Mouse (Mus musculus): ENCODE data around the gene Gtdc1. TPM values are rescaled to one million over a fixed set of nuclear protein-coding genes. Genes with fewer than 3 reads are reported as not detected.
"Not testable (repeated sequence)": the region's sequence is repeated elsewhere in the genome, so short reads cannot be mapped to it uniquely, and the experiment has no call there.

Gtdc1 gene
- polyA plus RNA-seq, 1 experiment = 7.2 TPM

DNA sequence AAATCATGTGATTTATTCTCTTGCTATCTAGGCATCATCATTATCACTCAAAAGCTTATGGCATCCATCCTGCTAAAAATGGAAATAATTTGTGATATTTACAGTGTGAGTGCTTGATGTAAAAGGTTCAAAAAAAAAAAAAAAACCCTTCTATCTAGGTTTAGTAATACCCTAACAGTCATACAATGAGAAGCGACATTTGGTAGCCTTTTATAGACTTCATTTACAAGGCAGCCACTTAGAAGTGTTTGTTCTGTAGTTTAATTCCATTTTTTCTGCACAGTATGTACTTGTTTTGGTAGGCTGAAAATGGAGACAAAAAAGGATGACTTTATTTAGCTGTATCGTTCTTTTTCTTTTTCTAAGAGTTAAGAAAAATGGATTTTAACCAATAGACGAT lies 305.0 kb downstream of the Gtdc1 start:
- no peaks in the 10 kb centered on the region for H3K36me3 ChIP-seq (ENCODE audit: control insufficient read depth, insufficient read depth, low read length)
- no peak overlapping the region for H3K27ac ChIP-seq (ENCODE audit: insufficient read depth, low read depth, low read length)
- TF ChIP-seq POLR2A (IDR thresholded peaks at IDR 0.05; ENCODE audit: low read depth, low read length) = no peak
- TF ChIP-seq CTCF (conservative IDR thresholded peaks at IDR 0.05; ENCODE audit: insufficient read depth, insufficient read length, low read depth, low read length) = no peak
- 94% methylated on average over 3 of the region's 3 CpGs for WGBS
- no peak for DNase-seq
- H3K4me1 ChIP-seq (ENCODE audit: control insufficient read depth, insufficient read depth, low read length) = no peaks in the 10 kb centered on the region
- no peak overlapping the region for H3K4me3 ChIP-seq (ENCODE audit: insufficient read depth, low read depth, low read length)
- H3K27me3 ChIP-seq (replicated peaks; ENCODE audit: control insufficient read depth, insufficient read depth, low read length) = no peaks in the 10 kb centered on the region

GRCm38 (mm10) chr2:44599653-44600052 lies 327.8 kb downstream of the Gtdc1 start:
- H3K4me3 ChIP-seq (ENCODE audit: insufficient read depth, low read depth, low read length); H3K4me1 ChIP-seq (ENCODE audit: control insufficient read depth, insufficient read depth, low read length); DNase-seq; H3K27ac ChIP-seq (ENCODE audit: insufficient read depth, low read depth, low read length); H3K27me3 ChIP-seq (replicated peaks; ENCODE audit: control insufficient read depth, insufficient read depth, low read length); H3K36me3 ChIP-seq (ENCODE audit: control insufficient read depth, insufficient read depth, low read length): not testable (repeated sequence)
- 95% methylated on average over 3 of the region's 3 CpGs for WGBS

GRCm38 (mm10) chr2:44594276-44594675 lies 333.2 kb downstream of the Gtdc1 start:
- H3K27me3 ChIP-seq (replicated peaks; ENCODE audit: control insufficient read depth, insufficient read depth, low read length) = no peaks in the 10 kb centered on the region
- H3K36me3 ChIP-seq (ENCODE audit: control insufficient read depth, insufficient read depth, low read length) = no peaks in the 10 kb centered on the region
- WGBS = 76% methylated on average over 1 of the region's 1 CpGs
- H3K27ac ChIP-seq (ENCODE audit: insufficient read depth, low read depth, low read length) = no peak overlapping the region
- TF ChIP-seq CTCF (conservative IDR thresholded peaks at IDR 0.05; ENCODE audit: insufficient read depth, insufficient read length, low read depth, low read length) (no peak), POLR2A (IDR thresholded peaks at IDR 0.05; ENCODE audit: low read depth, low read length) (no peak)
- no peak overlapping the region for H3K4me3 ChIP-seq (ENCODE audit: insufficient read depth, low read depth, low read length)
- peaks cover 3% of the 10 kb centered on the region; the same call in 1 of the 2 replicates for H3K4me1 ChIP-seq (ENCODE audit: control insufficient read depth, insufficient read depth, low read length)
- no peak for DNase-seq

DNA sequence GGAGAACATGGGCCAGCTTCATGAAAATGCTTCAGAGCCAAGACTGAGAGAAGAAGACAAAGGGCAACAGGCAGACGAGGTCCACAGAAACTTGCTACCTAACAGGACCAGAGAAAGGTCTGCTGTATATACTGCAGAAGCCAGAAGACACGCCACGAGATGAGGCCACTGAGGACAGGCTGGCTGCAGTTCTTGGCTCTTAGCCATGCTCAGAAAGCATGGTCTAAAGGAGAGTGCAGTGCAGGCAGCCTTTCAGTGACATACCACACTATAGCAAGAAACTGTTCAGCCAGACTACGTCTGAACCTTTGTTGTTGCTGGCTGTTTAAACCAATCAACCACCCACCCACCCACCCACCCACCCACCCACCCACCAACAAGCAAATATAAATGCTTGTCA lies 336.6 kb downstream of the Gtdc1 start:
- Histone ChIP-seq H3K4me1 (ENCODE audit: control insufficient read depth, insufficient read depth, low read length) (peaks cover 3% of the 10 kb centered on the region; the same call in 1 of the 2 replicates), H3K27me3 (replicated peaks; ENCODE audit: control insufficient read depth, insufficient read depth, low read length) (no peaks in the 10 kb centered on the region), H3K4me3 (ENCODE audit: insufficient read depth, low read depth, low read length) (no peak overlapping the region), H3K36me3 (ENCODE audit: control insufficient read depth, insufficient read depth, low read length) (no peaks in the 10 kb centered on the region), H3K27ac (ENCODE audit: insufficient read depth, low read depth, low read length) (no peak overlapping the region)
- TF ChIP-seq CTCF (conservative IDR thresholded peaks at IDR 0.05; ENCODE audit: insufficient read depth, insufficient read length, low read depth, low read length) (no peak), POLR2A (IDR thresholded peaks at IDR 0.05; ENCODE audit: low read depth, low read length) (no peak)
- WGBS = 44% methylated on average over 4 of the region's 4 CpGs
- peak; percentile 50 for DNase-seq

GRCm38 (mm10) chr2:44584061-44584460 lies 343.4 kb downstream of the Gtdc1 start:
- Histone ChIP-seq H3K4me1 (ENCODE audit: control insufficient read depth, insufficient read depth, low read length) (no peaks in the 10 kb centered on the region), H3K36me3 (ENCODE audit: control insufficient read depth, insufficient read depth, low read length) (no peaks in the 10 kb centered on the region), H3K27ac (ENCODE audit: insufficient read depth, low read depth, low read length) (no peak overlapping the region), H3K27me3 (replicated peaks; ENCODE audit: control insufficient read depth, insufficient read depth, low read length) (no peaks in the 10 kb centered on the region), H3K4me3 (ENCODE audit: insufficient read depth, low read depth, low read length) (no peak overlapping the region)
- TF ChIP-seq POLR2A (IDR thresholded peaks at IDR 0.05; ENCODE audit: low read depth, low read length) = no peak
- no peak for TF ChIP-seq CTCF (conservative IDR thresholded peaks at IDR 0.05; ENCODE audit: insufficient read depth, insufficient read length, low read depth, low read length)
- no peak for DNase-seq

GRCm38 (mm10) chr2:44583491-44583890 lies 344.0 kb downstream of the Gtdc1 start:
- no peak for TF ChIP-seq CTCF (conservative IDR thresholded peaks at IDR 0.05; ENCODE audit: insufficient read depth, insufficient read length, low read depth, low read length)
- no peak for TF ChIP-seq POLR2A (IDR thresholded peaks at IDR 0.05; ENCODE audit: low read depth, low read length)
- Histone ChIP-seq H3K4me1 (ENCODE audit: control insufficient read depth, insufficient read depth, low read length) (no peaks in the 10 kb centered on the region), H3K27ac (ENCODE audit: insufficient read depth, low read depth, low read length) (no peak overlapping the region), H3K36me3 (ENCODE audit: control insufficient read depth, insufficient read depth, low read length) (no peaks in the 10 kb centered on the region), H3K27me3 (replicated peaks; ENCODE audit: control insufficient read depth, insufficient read depth, low read length) (no peaks in the 10 kb centered on the region), H3K4me3 (ENCODE audit: insufficient read depth, low read depth, low read length) (no peak overlapping the region)
- DNase-seq = no peak

DNA sequence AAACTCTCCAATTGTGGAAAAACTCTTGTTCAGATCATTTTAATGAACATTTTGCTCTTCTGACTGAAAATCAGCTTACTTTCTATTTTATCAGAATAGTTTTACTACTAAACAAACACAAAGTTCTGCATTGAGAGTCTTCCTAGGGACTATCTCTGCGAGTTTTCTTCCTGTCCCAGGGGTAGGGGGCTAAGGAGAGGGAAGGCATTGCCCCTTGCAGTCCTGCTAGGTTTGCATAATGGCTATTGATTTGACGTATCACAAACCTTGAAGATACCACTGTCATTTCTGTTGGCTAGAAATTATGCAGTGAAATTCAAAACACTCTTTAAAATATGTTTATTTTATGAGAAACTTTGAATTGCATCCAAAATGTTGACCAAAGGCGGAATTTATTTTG lies 355.6 kb downstream of the Gtdc1 start:
- Histone ChIP-seq H3K36me3 (ENCODE audit: control insufficient read depth, insufficient read depth, low read length) (no peaks in the 10 kb centered on the region), H3K4me1 (ENCODE audit: control insufficient read depth, insufficient read depth, low read length) (peaks cover 7% of the 10 kb centered on the region; the same call in 1 of the 2 replicates), H3K4me3 (ENCODE audit: insufficient read depth, low read depth, low read length) (no peak overlapping the region), H3K27me3 (replicated peaks; ENCODE audit: control insufficient read depth, insufficient read depth, low read length) (no peaks in the 10 kb centered on the region), H3K27ac (ENCODE audit: insufficient read depth, low read depth, low read length) (no peak overlapping the region)
- WGBS = 68% methylated on average over 3 of the region's 3 CpGs
- DNase-seq = no peak
- no peak for TF ChIP-seq CTCF (conservative IDR thresholded peaks at IDR 0.05; ENCODE audit: insufficient read depth, insufficient read length, low read depth, low read length)
- no peak for TF ChIP-seq POLR2A (IDR thresholded peaks at IDR 0.05; ENCODE audit: low read depth, low read length)

DNA sequence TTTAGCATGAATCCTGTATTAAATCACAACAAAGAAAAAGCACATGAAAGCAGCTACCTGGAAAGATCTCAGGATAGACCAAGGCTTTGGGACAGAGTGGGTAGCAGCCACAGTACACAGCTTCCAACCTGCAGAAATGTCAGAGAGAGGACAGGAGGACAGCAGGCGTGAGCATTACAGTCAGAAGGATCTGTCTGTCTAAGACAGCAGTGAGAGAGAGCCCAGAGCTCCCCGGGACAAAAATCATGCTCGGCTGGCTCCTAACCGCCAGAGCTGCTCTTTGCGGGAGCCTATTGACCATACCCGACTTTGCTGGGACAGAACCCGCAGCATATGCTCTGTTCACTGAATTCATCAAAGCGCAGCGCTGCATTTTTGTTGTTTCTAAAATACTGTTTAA lies 356.3 kb downstream of the Gtdc1 start:
- Histone ChIP-seq H3K27ac (ENCODE audit: insufficient read depth, low read depth, low read length) (peak overlapping the region; percentile 79), H3K4me3 (ENCODE audit: insufficient read depth, low read depth, low read length) (peak overlapping the region; percentile 42; the same call in 1 of the 2 replicates), H3K4me1 (ENCODE audit: control insufficient read depth, insufficient read depth, low read length) (peaks cover 7% of the 10 kb centered on the region; the same call in 1 of the 2 replicates), H3K27me3 (replicated peaks; ENCODE audit: control insufficient read depth, insufficient read depth, low read length) (no peaks in the 10 kb centered on the region), H3K36me3 (ENCODE audit: control insufficient read depth, insufficient read depth, low read length) (no peaks in the 10 kb centered on the region)
- peak; percentile 58 for DNase-seq
- WGBS = 41% methylated on average over 9 of the region's 9 CpGs
- TF ChIP-seq CTCF (conservative IDR thresholded peaks at IDR 0.05; ENCODE audit: insufficient read depth, insufficient read length, low read depth, low read length) = no peak
- TF ChIP-seq POLR2A (IDR thresholded peaks at IDR 0.05; ENCODE audit: low read depth, low read length) = no peak
